Mouse (Mus musculus): ENCODE data around the gene Gde1.

Gde1 gene

GRCm38 (mm10) chr7:118705101-118705961, at the start of gene Gde1:
Gde1 (minus strand) TSS chr7:118705778.
- DNase-seq (ENCODE audit: low spot score) = peak; percentile 89

- DNase-seq (ENCODE audit: low spot score) = no peak
Measured at GRCm38 (mm10) chr7:118751625-118752024, 46.0 kb upstream of the Gde1 start.

GRCm38 (mm10) chr7:118749706-118750105, 44.1 kb upstream of the Gde1 start:
- DNase-seq (ENCODE audit: low spot score) = no peak

- DNase-seq (ENCODE audit: low spot score) = no peak
Measured at GRCm38 (mm10) chr7:118747891-118748672, 42.5 kb upstream of the Gde1 start.

GRCm38 (mm10) chr7:118744766-118745165, 39.2 kb upstream of the Gde1 start:
- DNase-seq (ENCODE audit: low spot score) = no peak

- no peak for DNase-seq (ENCODE audit: low spot score)
Measured at GRCm38 (mm10) chr7:118742278-118742677, 36.7 kb upstream of the Gde1 start.

GRCm38 (mm10) chr7:118740532-118741338, 35.2 kb upstream of the Gde1 start:
- DNase-seq (ENCODE audit: low spot score) = peak; percentile 91

GRCm38 (mm10) chr7:118739975-118740531, 34.5 kb upstream of the Gde1 start, which contains the start of gene Vps35l:
Vps35l (plus strand) TSS chr7:118740226.
- peak; percentile 72 for DNase-seq (ENCODE audit: low spot score)

GRCm38 (mm10) chr7:118738730-118739129, 33.2 kb upstream of the Gde1 start:
- no peak for DNase-seq (ENCODE audit: low spot score)

GRCm38 (mm10) chr7:118733225-118733624, 27.6 kb upstream of the Gde1 start:
- no peak for DNase-seq (ENCODE audit: low spot score)

- DNase-seq (ENCODE audit: low spot score) = no peak
Measured at GRCm38 (mm10) chr7:118731781-118732180, 26.2 kb upstream of the Gde1 start.

- no peak for DNase-seq (ENCODE audit: low spot score)
Measured at GRCm38 (mm10) chr7:118728846-118729587, 23.4 kb upstream of the Gde1 start.

- DNase-seq (ENCODE audit: low spot score) = no peak
Measured at GRCm38 (mm10) chr7:118725459-118725858, 19.9 kb upstream of the Gde1 start.

- DNase-seq (ENCODE audit: low spot score) = no peak
Measured at GRCm38 (mm10) chr7:118723927-118724326, 18.3 kb upstream of the Gde1 start.

- DNase-seq (ENCODE audit: low spot score) = no peak
Measured at GRCm38 (mm10) chr7:118718066-118718465, 12.5 kb upstream of the Gde1 start.

- DNase-seq (ENCODE audit: low spot score) = no peak
Measured at GRCm38 (mm10) chr7:118714873-118715272, 9.3 kb upstream of the Gde1 start.

- peak; percentile 94 for DNase-seq (ENCODE audit: low spot score)
Measured at GRCm38 (mm10) chr7:118712228-118713173, 6.9 kb upstream of the Gde1 start, which contains the start of gene Ccp110. Ccp110 (plus strand) TSS chr7:118712552.

- no peak for DNase-seq (ENCODE audit: low spot score)
Measured at GRCm38 (mm10) chr7:118710776-118711175, 5.2 kb upstream of the Gde1 start.

GRCm38 (mm10) chr7:118708002-118708401, 2.4 kb upstream of the Gde1 start:
- no peak for DNase-seq (ENCODE audit: low spot score)

GRCm38 (mm10) chr7:118707216-118707615, 1.6 kb upstream of the Gde1 start:
- DNase-seq (ENCODE audit: low spot score) = no peak

Measured in left cerebral cortex, adult 11 months (tissue).